Mouse (Mus musculus) skeletal muscle tissue, adult 2 months (tissue): ENCODE measurements at regions not wholly inside any gene's neighbourhood (a gene's known extent, or its start where the extent isn't known, plus 50 kb on each side); places are given as distances from the start of the nearest gene placed in this dataset.

Experiments
- DNase-seq: peaks from one replicate; pipeline ENCODE4 v3.0.0-alpha.2; 2012; ENCODE audit warnings: low read depth, low spot score

- no peak for DNase-seq
These were observed 112.0 kb upstream of the Paqr3 start for GRCm38 (mm10) chr5:97223238-97223857.

DNA sequence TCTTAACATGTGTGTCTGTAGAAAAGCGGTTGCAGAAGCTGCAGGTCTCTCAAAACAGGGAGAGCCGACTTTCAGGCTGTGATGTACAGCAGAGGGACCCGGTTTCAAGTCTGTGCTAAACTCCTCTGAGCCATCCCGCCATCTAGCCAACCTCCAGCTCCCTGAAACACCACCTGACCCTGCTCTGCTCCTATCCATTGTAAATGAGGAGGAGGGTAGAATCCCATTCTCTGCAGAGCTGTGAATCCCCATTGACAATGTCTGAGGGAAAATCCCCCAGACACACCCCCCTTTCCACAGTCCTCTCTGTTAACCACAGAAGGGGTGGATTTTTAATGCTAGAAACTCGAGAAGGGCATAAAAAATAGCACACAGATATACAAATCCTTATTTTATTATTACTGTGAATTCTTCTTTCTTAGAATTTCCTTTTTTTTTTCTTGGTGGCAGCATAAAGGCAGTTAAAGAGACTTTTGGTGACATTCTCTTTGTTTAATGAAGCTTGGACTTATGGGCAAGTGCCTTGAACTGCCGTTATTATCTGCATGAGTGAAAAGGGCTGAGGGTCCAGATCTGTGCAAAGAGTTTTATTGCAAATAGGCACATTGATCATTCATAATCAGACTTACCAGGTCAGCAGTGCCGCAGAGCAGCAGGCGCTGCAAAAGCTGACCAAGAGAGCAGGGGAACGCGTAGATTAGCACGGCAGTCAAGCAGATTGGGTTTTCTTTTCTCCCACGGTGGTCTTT lies 111.3 kb upstream of the Paqr3 start:
- DNase-seq = no peak

GRCm38 (mm10) chr5:97218712-97219111 lies 107.3 kb upstream of the Paqr3 start:
- DNase-seq = no peak

- no peak for DNase-seq
These were observed 94.2 kb upstream of the Paqr3 start for GRCm38 (mm10) chr5:97205606-97206005.

DNA sequence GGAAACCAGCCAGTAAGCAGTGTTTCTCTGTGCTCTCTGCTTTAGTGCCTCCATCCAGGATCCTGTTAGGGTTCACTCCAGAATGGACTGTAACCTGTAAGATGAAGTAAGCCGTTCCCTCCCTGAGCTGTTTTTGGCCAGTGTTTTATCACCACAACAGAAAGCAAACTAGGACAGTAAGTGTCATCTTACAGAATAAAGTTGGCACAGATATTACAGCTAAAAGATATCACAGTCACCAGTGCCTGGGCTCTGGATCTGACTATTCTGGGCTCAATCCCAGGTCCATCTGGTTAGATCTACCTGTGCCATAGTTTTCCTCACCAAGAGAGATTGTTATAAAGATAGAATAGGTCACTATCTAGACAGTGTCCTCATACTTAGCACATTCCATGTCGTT lies 92.9 kb upstream of the Paqr3 start:
- DNase-seq = no peak

- DNase-seq = no peak
These were observed 92.2 kb upstream of the Paqr3 start for GRCm38 (mm10) chr5:97203646-97204045.

- DNase-seq = no peak
These were observed 91.2 kb upstream of the Paqr3 start for GRCm38 (mm10) chr5:97202557-97202956.

DNA sequence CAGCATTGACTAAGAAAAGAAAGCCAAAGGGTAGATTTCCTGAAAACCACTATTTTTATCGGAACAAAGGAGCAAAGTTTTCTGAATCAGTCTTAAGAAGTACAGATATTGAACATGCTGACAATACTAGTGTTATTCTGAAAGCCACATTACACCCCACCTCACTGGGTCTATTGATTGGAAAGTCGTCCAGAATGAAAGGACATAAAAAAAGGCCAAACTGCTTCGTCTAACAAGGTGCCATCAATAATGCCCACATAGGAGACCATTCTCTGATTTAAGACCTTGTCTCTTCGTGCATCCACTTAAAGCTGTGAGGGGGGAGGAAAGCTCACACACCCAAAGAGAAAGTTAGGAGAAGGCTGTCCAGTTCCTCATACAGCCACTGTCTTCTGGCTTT lies 89.3 kb upstream of the Paqr3 start:
- DNase-seq = no peak

GRCm38 (mm10) chr5:97195281-97195660 lies 83.9 kb upstream of the Paqr3 start:
- no peak for DNase-seq

DNA sequence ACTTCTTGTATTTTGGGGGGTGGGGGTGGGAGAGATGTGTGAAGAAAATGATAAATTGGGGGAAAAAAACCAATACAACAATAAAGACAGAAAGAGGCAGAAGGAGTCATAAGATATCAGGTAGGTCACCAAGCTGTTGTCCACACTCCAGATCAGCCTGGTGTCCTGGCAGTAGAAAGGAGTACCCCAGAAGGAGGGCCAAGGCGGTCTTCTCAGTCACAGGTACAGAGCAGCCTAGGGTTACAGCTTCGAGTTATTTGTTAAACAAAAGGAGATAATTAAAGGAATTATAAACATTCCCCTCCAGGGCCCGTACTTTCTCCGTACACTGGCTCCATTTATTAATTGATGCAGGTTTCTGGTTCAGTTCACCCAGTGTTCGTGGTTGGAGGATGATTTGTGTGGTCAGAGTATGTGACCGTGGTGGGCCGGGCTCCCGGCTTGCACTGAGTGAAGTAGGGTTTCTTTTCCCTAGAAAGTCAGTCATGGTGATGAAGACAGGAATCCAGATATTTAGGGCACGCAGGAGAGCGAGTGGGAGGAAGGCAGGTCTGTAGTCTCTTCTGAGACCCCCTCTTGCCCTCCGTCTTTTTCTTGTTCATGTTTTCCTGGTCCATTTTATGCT lies 83.4 kb upstream of the Paqr3 start:
- no peak for DNase-seq

- DNase-seq = no peak
These were observed 81.3 kb upstream of the Paqr3 start for GRCm38 (mm10) chr5:97192656-97193055.

GRCm38 (mm10) chr5:97190695-97191094 lies 79.3 kb upstream of the Paqr3 start:
- no peak for DNase-seq

DNA sequence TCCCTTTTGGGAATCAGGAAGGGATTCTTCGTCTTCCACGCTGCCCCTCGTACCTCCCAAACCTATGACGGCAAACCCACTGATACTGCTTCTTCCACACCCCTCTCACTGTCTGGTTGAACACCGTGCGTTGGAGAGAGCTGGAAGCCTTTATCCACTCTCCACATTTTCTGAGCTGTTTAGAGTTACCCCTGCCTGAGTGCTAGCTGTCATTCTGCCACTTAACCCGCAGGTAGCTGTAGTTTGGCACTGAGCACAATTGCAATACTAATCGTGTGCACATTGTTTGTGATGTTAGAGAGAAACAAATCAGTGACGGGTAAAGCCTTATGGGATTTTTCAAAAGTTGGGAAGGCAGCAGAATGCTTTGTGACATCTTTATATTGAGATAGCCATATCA lies 73.1 kb upstream of the Paqr3 start:
- DNase-seq = no peak

DNA sequence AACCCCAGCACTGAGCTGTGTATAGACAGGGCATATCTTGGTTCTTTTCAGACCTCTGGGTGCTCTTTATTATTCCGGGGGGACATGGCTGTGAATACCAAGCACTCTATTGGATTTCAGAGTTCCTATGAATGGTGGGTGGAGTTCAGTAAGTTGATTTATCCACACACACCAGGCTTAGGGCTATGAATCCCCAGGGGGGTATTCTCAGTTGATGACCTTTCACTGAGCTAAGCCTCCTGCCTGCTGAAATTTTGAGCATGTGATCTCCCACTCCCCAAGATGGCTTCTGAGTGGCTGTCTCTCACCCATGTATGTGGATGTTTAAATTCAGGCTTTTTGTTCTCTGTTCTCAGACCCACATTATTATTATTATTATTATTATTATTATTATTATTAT lies 69.9 kb upstream of the Paqr3 start:
- DNase-seq = no peak

DNA sequence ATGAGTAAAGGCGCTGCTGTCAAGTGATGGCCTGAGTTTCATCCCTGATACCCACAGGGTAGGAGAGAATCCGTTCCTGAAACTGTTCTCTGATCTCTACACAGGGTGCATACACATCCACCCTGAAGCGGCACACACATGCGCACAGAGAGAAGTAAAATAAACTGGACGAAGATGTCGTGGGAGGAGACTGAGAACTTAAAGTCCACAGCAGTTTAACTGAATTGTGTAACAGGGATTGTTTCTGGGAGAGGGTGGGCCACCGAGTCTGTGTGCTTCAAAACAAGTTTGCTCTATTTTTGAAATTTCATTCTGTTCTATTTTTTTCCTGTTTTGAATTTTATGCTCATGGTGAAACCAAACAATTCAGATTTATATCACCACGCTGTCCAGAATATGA lies 63.0 kb upstream of the Paqr3 start:
- DNase-seq = no peak

- DNase-seq = no peak
These were observed 56.2 kb upstream of the Paqr3 start for GRCm38 (mm10) chr5:97167401-97168249.

DNA sequence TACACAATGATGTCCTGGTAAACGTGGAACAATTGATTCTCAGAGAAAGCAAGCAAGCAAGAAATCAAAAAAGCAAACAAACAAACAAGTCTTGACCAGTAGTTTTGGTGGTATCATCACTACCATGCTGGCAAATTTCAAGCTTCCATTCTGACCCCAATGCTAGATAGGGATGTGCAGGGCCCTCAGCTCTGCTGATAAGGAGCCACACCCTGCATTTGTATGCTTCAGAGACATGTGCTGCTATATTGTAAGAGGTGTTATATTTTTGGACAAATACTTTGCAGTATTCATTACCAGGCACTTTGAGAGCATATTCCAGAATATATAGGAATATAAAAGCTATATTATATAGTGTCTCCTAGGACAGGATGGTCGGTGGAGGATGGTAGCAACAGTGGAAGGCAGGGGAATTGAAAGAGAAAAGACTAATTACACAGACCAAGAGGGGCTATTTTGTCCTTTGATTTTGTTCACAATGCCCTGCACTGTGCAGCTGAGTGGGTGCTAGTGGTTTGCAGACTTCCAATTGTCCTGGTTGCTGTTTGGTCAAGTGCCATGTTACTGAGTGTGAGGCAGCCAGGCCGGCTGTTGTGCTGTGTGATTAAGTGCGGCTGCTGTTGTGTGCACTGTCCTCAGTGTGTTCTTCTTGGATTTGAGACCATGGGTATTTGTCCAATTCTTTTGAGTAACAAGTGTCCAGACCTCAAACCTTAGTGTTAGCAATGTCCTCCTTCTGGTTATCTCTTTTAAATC lies 54.9 kb upstream of the Paqr3 start:
- no peak for DNase-seq
